Mouse (Mus musculus) erythroblast, embryonic 14.5 days (primary cell): ENCODE results near the gene Kap. TPM values are rescaled to one million over a fixed set of nuclear protein-coding genes. Genes with fewer than 3 reads are reported as not detected.
"Not testable (repeated sequence)": the region's sequence is repeated elsewhere in the genome, so short reads cannot be mapped to it uniquely, and the experiment has no call there.

Experiments used
- H3K27me3 ChIP-seq: 2 replicates; pipeline ENCODE4 v1.6.1; 2012; ENCODE audit warnings: inconsistent platforms; ENCODE audit not compliant: control insufficient read depth
- H3K36me3 ChIP-seq: 2 replicates; pipeline ENCODE4 v1.6.1; 2012; ENCODE audit warnings: mild to moderate bottlenecking, inconsistent platforms; ENCODE audit not compliant: control insufficient read depth
- H3K4me1 ChIP-seq: 2 replicates; pipeline ENCODE4 v1.6.1; 2012; ENCODE audit warnings: inconsistent platforms; ENCODE audit not compliant: control insufficient read depth
- H3K4me3 ChIP-seq: replicated peaks from 2 replicates; pipeline ENCODE3; 2012; ENCODE audit warnings: moderate library complexity, mild to moderate bottlenecking, inconsistent platforms
- H3K9me3 ChIP-seq: 2 replicates; pipeline ENCODE4 v1.6.1; 2012; ENCODE audit warnings: low read length, inconsistent platforms, mixed read lengths; ENCODE audit not compliant: control insufficient read depth
- GATA1 ChIP-seq: IDR thresholded peaks from 2 replicates; pipeline ENCODE4 v1.6.1; 2012; ENCODE audit warnings: low read length, inconsistent platforms, mixed read lengths
- TAL1 ChIP-seq: IDR thresholded peaks from 3 replicates; pipeline ENCODE4 v1.6.1; 2012; ENCODE audit warnings: low read length, inconsistent platforms, mixed read lengths
- polyA plus RNA-seq: library from polyadenylated mRNA; stranded (reverse); fragments of >175 nt; gene quantifications from 2 replicates; pipeline ENCODE4 v1.2.3, GENCODE M21; 2012

Kap gene
- polyA plus RNA-seq: not detected in 2 replicates

- Histone ChIP-seq H3K9me3 (peaks cover 3% of the 10 kb centered on the region; the same call in 1 of the 2 replicates), H3K36me3 (no peaks in the 10 kb centered on the region)
- TF ChIP-seq TAL1 (no peak), GATA1 (no peak)
Observed at GRCm38 (mm10) chr6:133853526-133853925, at the start of gene Kap. Gene Kap (minus strand): TSS chr6:133853762.

GRCm38 (mm10) chr6:133885871-133886415, 32.4 kb upstream of the Kap start:
- Histone ChIP-seq H3K4me1 (no peaks in the 10 kb centered on the region), H3K9me3 (no peaks in the 10 kb centered on the region), H3K36me3 (no peaks in the 10 kb centered on the region), H3K4me3 (no peak overlapping the region), H3K27me3 (no peaks in the 10 kb centered on the region)
- TF ChIP-seq TAL1: no peak
- TF ChIP-seq GATA1: no peak

More at GRCm38 (mm10) chr6:133853526-133853925, at the start of gene Kap:
- Histone ChIP-seq H3K4me1 (no peaks in the 10 kb centered on the region), H3K27me3 (no peaks in the 10 kb centered on the region), H3K4me3 (no peak within 1 kb of the TSS)

- no peaks in the 10 kb centered on the region for H3K4me1 ChIP-seq
- TF ChIP-seq GATA1: no peak
- no peak for TF ChIP-seq TAL1
- H3K27me3 ChIP-seq: no peaks in the 10 kb centered on the region
- no peaks in the 10 kb centered on the region for H3K36me3 ChIP-seq
- H3K4me3 ChIP-seq: no peak overlapping the region
- H3K9me3 ChIP-seq: no peaks in the 10 kb centered on the region
Observed at GRCm38 (mm10) chr6:133883446-133883985, 30.0 kb upstream of the Kap start.

- Histone ChIP-seq H3K4me1 (no peaks in the 10 kb centered on the region), H3K36me3 (no peaks in the 10 kb centered on the region), H3K27me3 (no peaks in the 10 kb centered on the region), H3K4me3 (no peak overlapping the region), H3K9me3 (no peaks in the 10 kb centered on the region)
- TF ChIP-seq TAL1: no peak
Observed at GRCm38 (mm10) chr6:133875906-133876462, 22.4 kb upstream of the Kap start.

- Histone ChIP-seq H3K4me3 (no peak overlapping the region), H3K27me3 (no peaks in the 10 kb centered on the region), H3K4me1 (no peaks in the 10 kb centered on the region), H3K36me3 (no peaks in the 10 kb centered on the region), H3K9me3 (no peaks in the 10 kb centered on the region)
- TF ChIP-seq GATA1 (no peak), TAL1 (no peak)
Observed at GRCm38 (mm10) chr6:133872667-133873066, 19.1 kb upstream of the Kap start.

- no peak for TF ChIP-seq TAL1
- Histone ChIP-seq H3K4me1 (no peaks in the 10 kb centered on the region), H3K9me3 (no peaks in the 10 kb centered on the region), H3K27me3 (no peaks in the 10 kb centered on the region), H3K4me3 (no peak overlapping the region), H3K36me3 (no peaks in the 10 kb centered on the region)
Observed at GRCm38 (mm10) chr6:133871131-133871530, 17.6 kb upstream of the Kap start.

- H3K4me1 ChIP-seq: no peaks in the 10 kb centered on the region
- no peak for TF ChIP-seq TAL1
- TF ChIP-seq GATA1: no peak
- H3K4me3 ChIP-seq: no peak overlapping the region
- H3K27me3 ChIP-seq: no peaks in the 10 kb centered on the region
- H3K36me3 ChIP-seq: no peaks in the 10 kb centered on the region
- no peaks in the 10 kb centered on the region for H3K9me3 ChIP-seq
Observed at GRCm38 (mm10) chr6:133868381-133868780, 14.8 kb upstream of the Kap start.

GRCm38 (mm10) chr6:133855871-133856270, 2.3 kb upstream of the Kap start:
- Histone ChIP-seq H3K4me1 (no peaks in the 10 kb centered on the region), H3K36me3 (no peaks in the 10 kb centered on the region), H3K4me3 (no peak overlapping the region), H3K27me3 (no peaks in the 10 kb centered on the region), H3K9me3 (peaks cover 3% of the 10 kb centered on the region; the same call in 1 of the 2 replicates)
- no peak for TF ChIP-seq GATA1
- TF ChIP-seq TAL1: no peak

- H3K4me3 ChIP-seq: no peak overlapping the region
- no peaks in the 10 kb centered on the region for H3K4me1 ChIP-seq
- H3K36me3 ChIP-seq: no peaks in the 10 kb centered on the region
- TF ChIP-seq GATA1 (no peak), TAL1 (no peak)
- H3K9me3 ChIP-seq: peaks cover 3% of the 10 kb centered on the region; the same call in 1 of the 2 replicates
- no peaks in the 10 kb centered on the region for H3K27me3 ChIP-seq
Observed at GRCm38 (mm10) chr6:133849359-133849758, 4.2 kb downstream of the Kap start.

- H3K27me3 ChIP-seq, H3K9me3 ChIP-seq, H3K36me3 ChIP-seq, H3K4me3 ChIP-seq, H3K4me1 ChIP-seq: not testable (repeated sequence)
Observed at GRCm38 (mm10) chr6:133848861-133849260, 4.7 kb downstream of the Kap start.

- not testable (repeated sequence) for H3K4me1 ChIP-seq, H3K27me3 ChIP-seq, H3K4me3 ChIP-seq, H3K36me3 ChIP-seq, H3K9me3 ChIP-seq
Observed at GRCm38 (mm10) chr6:133838296-133838995, 15.1 kb downstream of the Kap start.
